In genomic region chr2:174598451-174598850, GRCm38 (mm10) we compare ENCODE assay signal across 13 mouse cellular contexts. TPM values are rescaled to one million over a fixed set of nuclear protein-coding genes. Genes with fewer than 3 reads are reported as not detected.
DNase-seq lines count a peak whose midpoint lies in the region; ATAC-seq and TF ChIP-seq lines count a peak whose summit lies in the region.
"Had no signal": no experiment of that assay in that cellular context is flagged by ENCODE, and none has a peak within 500 bp of the region (broad histone marks: within the 10 kb centered on the region; RNA-seq: fewer than 3 reads in every experiment).

No protein-coding gene starts in this region.

- no peak for TF ChIP-seq EP300 in CH12.LX (IDR thresholded peaks at IDR 0.05; ENCODE audit: low read length)

- in situ Hi-C loops in CH12.LX (cut with MboI; ENCODE audit: low pct_ligation_motif_present, low pct_unique_long_range_greater_than_20kb, low sequenced_read_pairs) = no loop called here

- H3K27ac ChIP-seq in kidney, embryonic 16.5 days (ENCODE audit: low read length) = peak overlapping the region; percentile 64; the same call in 1 of the 2 replicates
- H3K27ac ChIP-seq in CH12.LX (ENCODE audit: insufficient read depth, low read depth) = no peak overlapping the region
- H3K27ac ChIP-seq: macrophage; neural tube, embryonic 13.5 days had no signal

- H3K9me3 ChIP-seq in kidney, embryonic 16.5 days (ENCODE audit: low read length) = no peaks in the 10 kb centered on the region
- H3K9me3 ChIP-seq in CH12.LX (replicated peaks; ENCODE audit: low read length) = no peaks in the 10 kb centered on the region
- H3K9me3 ChIP-seq: embryonic facial prominence, embryonic 15.5 days; neural tube, embryonic 13.5 days had no signal

- no peak overlapping the region for H3K9ac ChIP-seq in kidney, embryonic 16.5 days (replicated peaks; ENCODE audit: low read length)
- H3K9ac ChIP-seq in CH12.LX (ENCODE audit: insufficient read depth, low read depth) = no peak overlapping the region
- H3K9ac ChIP-seq: embryonic facial prominence, embryonic 15.5 days; neural tube, embryonic 13.5 days had no signal

- DNase-seq in kidney, adult 8-10 months = no peak
- no peak for DNase-seq in CH12.LX (ENCODE audit: extremely low read depth)
- peak; percentile 76 for DNase-seq in induced T-regulatory cell, adult 2 months (ENCODE audit: low read depth)
- DNase-seq in right cerebral cortex, adult 2 months (ENCODE audit: low spot score in 2 of 2) = peak; percentile 63 to 74
- DNase-seq in ovary, postnatal 10 days (ENCODE audit: low spot score) = no peak
- no peak for DNase-seq in cerebellum, postnatal 36 days
- no peak for DNase-seq in adrenal gland, adult 18-20 months (ENCODE audit: low spot score in 2 of 2)
- DNase-seq: adrenal gland, postnatal 14 days; heart, postnatal 14 days had no signal

- no peaks in the 10 kb centered on the region for H3K27me3 ChIP-seq in kidney, embryonic 16.5 days (ENCODE audit: insufficient read depth, low read length)
- no peaks in the 10 kb centered on the region for H3K27me3 ChIP-seq in CH12.LX (replicated peaks)
- H3K27me3 ChIP-seq: embryonic facial prominence, embryonic 15.5 days; neural tube, embryonic 13.5 days had no signal

- dilution Hi-C loops in CH12.LX (cut with MboI; ENCODE audit: extremely low pct_ligation_motif_present, extremely low pct_unique_long_range_greater_than_20kb, low sequenced_read_pairs) = no loop called here

- no peak overlapping the region for H3K4me3 ChIP-seq in kidney, embryonic 16.5 days (ENCODE audit: low read length)
- H3K4me3 ChIP-seq in CH12.LX (replicated peaks in 1 of 3; ENCODE audit: low read depth in 2 of 3, low read length in 2 of 3, poor library complexity in 1 of 3) = no peak overlapping the region
- H3K4me3 ChIP-seq: embryonic facial prominence, embryonic 15.5 days; neural tube, embryonic 13.5 days had no signal

- TF ChIP-seq RAD21 in CH12.LX (IDR thresholded peaks at IDR 0.05; ENCODE audit: low read depth, low read length) = no peak

- H3K4me2 ChIP-seq in kidney, embryonic 16.5 days (replicated peaks; ENCODE audit: low read depth, low read length) = no peak overlapping the region
- H3K4me2 ChIP-seq in CH12.LX (ENCODE audit: insufficient read depth, low read depth, poor library complexity, severe bottlenecking) = 0 out of 2 replicates have a peak overlapping the region, but pooled peaks have one; percentile 35
- H3K4me2 ChIP-seq: embryonic facial prominence, embryonic 15.5 days; neural tube, embryonic 13.5 days had no signal

- TF ChIP-seq POLR2A in CH12.LX (IDR thresholded peaks at IDR 0.05; ENCODE audit: low read depth, low read length) = no peak

- no peak for ATAC-seq in kidney, embryonic 16.5 days (ENCODE audit: low FRiP score, low TSS enrichment)

- 43% methylated on average over 12 of the region's 12 CpGs for WGBS in kidney, embryonic 16.5 days

- TF ChIP-seq CTCF in CH12.LX (conservative IDR thresholded peaks at IDR 0.05 in 1 of 2, IDR thresholded peaks at IDR 0.05 in 1 of 2; ENCODE audit: low read depth in 2 of 2, low read length in 2 of 2) = no peak

- no peaks in the 10 kb centered on the region for H3K79me2 ChIP-seq in CH12.LX (replicated peaks; ENCODE audit: control insufficient read depth, extremely low read depth, insufficient read depth, poor library complexity, severe bottlenecking)

- H3K36me3 ChIP-seq in kidney, embryonic 16.5 days (ENCODE audit: insufficient read depth, low read length) = no peaks in the 10 kb centered on the region
- H3K36me3 ChIP-seq in CH12.LX (replicated peaks in 1 of 2; ENCODE audit: control insufficient read depth in 1 of 2, insufficient read depth in 1 of 2, low read length in 1 of 2) = no peaks in the 10 kb centered on the region
- H3K36me3 ChIP-seq: embryonic facial prominence, embryonic 15.5 days; neural tube, embryonic 13.5 days had no signal

- no peaks in the 10 kb centered on the region for H3K4me1 ChIP-seq in kidney, embryonic 16.5 days (ENCODE audit: insufficient read depth, low read length)
- H3K4me1 ChIP-seq in CH12.LX (ENCODE audit: control insufficient read depth in 1 of 2, insufficient read depth in 2 of 2) = peaks cover 8 to 15% of the 10 kb centered on the region in 2 experiments
- H3K4me1 ChIP-seq: neural tube, embryonic 13.5 days had no signal

TF ChIP-seq in CH12.LX, 34 proteins besides CTCF, POLR2A, EP300 and RAD21:
- TF ChIP-seq MYC (IDR thresholded peaks at IDR 0.05; ENCODE audit: low read depth, low read length) (no peak), MEF2A (IDR thresholded peaks at IDR 0.05; ENCODE audit: borderline replicate concordance, low read depth, low read length) (no peak), JUN (IDR thresholded peaks at IDR 0.05; ENCODE audit: insufficient read depth, low read depth, low read length) (no peak), ZNF384 (IDR thresholded peaks at IDR 0.05; ENCODE audit: low read depth, low read length) (peak; percentile 30; the same call in 1 of the 2 replicates), TBP (conservative IDR thresholded peaks at IDR 0.05; ENCODE audit: low read depth, low read length) (no peak), KAT2A (IDR thresholded peaks at IDR 0.05; ENCODE audit: insufficient replicate concordance, low read length) (no peak), GABPA (IDR thresholded peaks at IDR 0.05; ENCODE audit: insufficient replicate concordance, low read depth, low read length) (no peak), MAX (IDR thresholded peaks at IDR 0.05; ENCODE audit: low read length) (no peak)
TF ChIP-seq in CH12.LX: peak in this region for 1.

RNA-seq across cellular contexts. Expression of gene Zfp831, which starts 44.9 kb away (rescaled TPM):
- polyA plus RNA-seq in kidney, embryonic 16.5 days (2015; fragmentation: Nextera tagmentation; extraction: Ambion mirVana) = 0.02 TPM in 1 of 2 replicates, not detected in the other
- total RNA-seq in CH12.LX (2012; rRNA removed) (0.59 TPM in 2 replicates), CH12.LX (2014; rRNA removed) (0.48 and 0.58 TPM in 2 replicates)
- 0.91 and 0.99 TPM in 2 replicates for polyA plus RNA-seq in CH12.LX (2012; ENCODE audit: insufficient read length, low read depth)
- total RNA-seq in adrenal gland, adult 18-20 months (2021) = under 1 TPM; 0.07 to 0.13 TPM
- polyA plus RNA-seq: neural tube, embryonic 13.5 days had no signal

Comparison
In these comparisons a context has a peak if more than half of its experiments do, and no peak if none do; other contexts are left out.
1. DNase-seq: peak in induced T-regulatory cell, adult 2 months (single experiment) and right cerebral cortex, adult 2 months (2 of 2); none in kidney, adult 8-10 months (0 of 2), CH12.LX (single experiment), ovary, postnatal 10 days (single experiment), cerebellum, postnatal 36 days (0 of 2) and adrenal gland, adult 18-20 months (0 of 2).